Mouse (Mus musculus) C2C12 (cell line): ENCODE measurements around the gene Etv6. TPM values are rescaled to one million over a fixed set of nuclear protein-coding genes. Genes with fewer than 3 reads are reported as not detected.

ENCODE experiments used
- H3K27me3 ChIP-seq: one replicate; pipeline ENCODE4 v1.6.1; 2011; ENCODE audit not compliant: control insufficient read depth, insufficient read depth, insufficient read length
- H3K36me3 ChIP-seq: one replicate; pipeline ENCODE4 v1.6.1; 2011; ENCODE audit not compliant: control insufficient read depth, insufficient read depth
- H3K4me3 ChIP-seq: one replicate; pipeline ENCODE4 v1.5.1; 2011; ENCODE audit warnings: mild to moderate bottlenecking, control low read depth; ENCODE audit not compliant: poor library complexity, insufficient read depth, severe bottlenecking
- H3K79me2 ChIP-seq: one replicate; pipeline ENCODE4 v1.6.1; 2011; ENCODE audit not compliant: control insufficient read depth, insufficient read depth
- H3K79me3 ChIP-seq: one replicate; pipeline ENCODE4 v1.6.1; 2011; ENCODE audit warnings: low read depth, control low read depth
- H3ac ChIP-seq: one replicate; pipeline ENCODE3; 2011; ENCODE audit warnings: low read depth; ENCODE audit not compliant: control insufficient read depth, insufficient read length
- CEBPB ChIP-seq: IDR thresholded peaks from one replicate; pipeline ENCODE4 v1.6.1; 2011; ENCODE audit warnings: low read depth, mild to moderate bottlenecking, control low read depth, moderate library complexity
- CTCF ChIP-seq: IDR thresholded peaks from one replicate; pipeline ENCODE4 v1.5.1; 2011; ENCODE audit not compliant: control insufficient read depth, insufficient read depth, insufficient read length
- FOSL1 ChIP-seq: IDR thresholded peaks from one replicate; pipeline ENCODE4 v1.8.0; 2011; ENCODE audit warnings: mild to moderate bottlenecking, low read length; ENCODE audit not compliant: poor library complexity, insufficient read depth, severe bottlenecking
- MAX ChIP-seq: IDR thresholded peaks from one replicate; pipeline ENCODE4 v1.6.1; 2011; ENCODE audit warnings: mild to moderate bottlenecking, control low read depth
- MYOD1 ChIP-seq: IDR thresholded peaks from one replicate; pipeline ENCODE4 v1.6.1; 2011; ENCODE audit warnings: low read depth; ENCODE audit not compliant: control insufficient read depth, insufficient read length
- MYOG ChIP-seq: IDR thresholded peaks from one replicate; pipeline ENCODE4 v1.6.1; 2011; ENCODE audit not compliant: control insufficient read depth, insufficient read length; ENCODE audit errors: extremely low read depth
- USF1 ChIP-seq: IDR thresholded peaks from one replicate; pipeline ENCODE4 v1.6.1; 2011; ENCODE audit warnings: low read depth, mild to moderate bottlenecking, control low read depth, moderate library complexity
- polyA plus RNA-seq: library from polyadenylated mRNA; unstranded; fragments of >200 nt; fragmentation: generic; extraction: Trizol; gene quantifications from one replicate; pipeline ENCODE4 v1.2.1, GENCODE M21; 2012; ENCODE audit warnings: missing spikeins

The Etv6 gene
- polyA plus RNA-seq, 1 experiment, result 8.5 TPM

- H3K4me3 ChIP-seq, result no peak overlapping the region
- peaks cover 20% of the 10 kb centered on the region for H3K79me2 ChIP-seq
- H3K36me3 ChIP-seq, result peaks cover 19% of the 10 kb centered on the region
- H3ac ChIP-seq, result no peak overlapping the region
- no peak for TF ChIP-seq USF1
- no peak for TF ChIP-seq MYOD1
- H3K27me3 ChIP-seq, result no peaks in the 10 kb centered on the region
- peaks cover 4% of the 10 kb centered on the region for H3K79me3 ChIP-seq
Observed at GRCm38 (mm10) chr6:134140718-134141615, 105.5 kb downstream of the Etv6 start.

- H3K79me2 ChIP-seq, result peaks cover 25% of the 10 kb centered on the region
- no peak overlapping the region for H3K4me3 ChIP-seq
- no peaks in the 10 kb centered on the region for H3K27me3 ChIP-seq
- peaks cover 19% of the 10 kb centered on the region for H3K36me3 ChIP-seq
- TF ChIP-seq MYOG (no peak), CTCF (no peak), FOSL1 (no peak), MAX (no peak), CEBPB (no peak)
- H3K79me3 ChIP-seq, result peaks cover 4% of the 10 kb centered on the region
- no peak overlapping the region for H3ac ChIP-seq
Observed at GRCm38 (mm10) chr6:134141616-134142165, 106.2 kb downstream of the Etv6 start.

- Histone ChIP-seq H3ac (no peak overlapping the region), H3K4me3 (no peak overlapping the region), H3K79me2 (peaks cover 34% of the 10 kb centered on the region), H3K79me3 (peaks cover 4% of the 10 kb centered on the region), H3K27me3 (no peaks in the 10 kb centered on the region), H3K36me3 (peaks cover 9% of the 10 kb centered on the region)
- TF ChIP-seq MAX, result no peak
- TF ChIP-seq CEBPB, result no peak
- TF ChIP-seq CTCF, result no peak
- TF ChIP-seq MYOD1, result no peak
- TF ChIP-seq USF1, result no peak
- TF ChIP-seq FOSL1, result no peak
- TF ChIP-seq MYOG, result no peak
Observed at GRCm38 (mm10) chr6:134142700-134143099, 107.2 kb downstream of the Etv6 start.

GRCm38 (mm10) chr6:134143649-134144097, 108.2 kb downstream of the Etv6 start:
- Histone ChIP-seq H3K36me3 (peaks cover 2% of the 10 kb centered on the region), H3K27me3 (no peaks in the 10 kb centered on the region), H3K79me3 (peaks cover 4% of the 10 kb centered on the region), H3K79me2 (peaks cover 37% of the 10 kb centered on the region), H3K4me3 (no peak overlapping the region), H3ac (no peak overlapping the region)
- TF ChIP-seq MYOD1 (no peak), FOSL1 (no peak), CTCF (no peak), MAX (no peak), USF1 (no peak), CEBPB (no peak), MYOG (no peak)

- H3K36me3 ChIP-seq, result no peaks in the 10 kb centered on the region
- H3K79me3 ChIP-seq, result peaks cover 8% of the 10 kb centered on the region
- peaks cover 45% of the 10 kb centered on the region for H3K79me2 ChIP-seq
- TF ChIP-seq CTCF, result no peak
- no peaks in the 10 kb centered on the region for H3K27me3 ChIP-seq
- H3K4me3 ChIP-seq, result no peak overlapping the region
- H3ac ChIP-seq, result no peak overlapping the region
Observed at GRCm38 (mm10) chr6:134144231-134145130, 109.0 kb downstream of the Etv6 start.
